Mouse (Mus musculus) cerebellum, adult 2 months (tissue): ENCODE data around the gene Prkcq. TPM values are rescaled to one million over a fixed set of nuclear protein-coding genes. Genes with fewer than 3 reads are reported as not detected.

ENCODE experiments used
- DNase-seq, 2 experiments: peaks; one replicate each; pipeline ENCODE4 v3.0.0; 2021
- H3K27ac ChIP-seq: fragments of 200-500 bp; 2 replicates; pipeline ENCODE4 v1.5.1; 2012; ENCODE audit warnings: low read length, control low read depth, inconsistent platforms; ENCODE audit not compliant: insufficient read depth
- H3K27me3 ChIP-seq: fragments of 200-500 bp; 2 replicates; pipeline ENCODE4 v1.6.1; 2012; ENCODE audit warnings: inconsistent platforms, mild to moderate bottlenecking, low read length, moderate library complexity; ENCODE audit not compliant: control insufficient read depth, insufficient read depth
- H3K4me1 ChIP-seq: fragments of 200-500 bp; 2 replicates; pipeline ENCODE4 v1.6.1; 2011; ENCODE audit warnings: low read length; ENCODE audit not compliant: control insufficient read depth, insufficient read depth
- H3K4me3 ChIP-seq: fragments of 200-500 bp; replicated peaks from 2 replicates; pipeline ENCODE3; 2011; ENCODE audit warnings: mild to moderate bottlenecking, low read depth, low read length, control low read depth; ENCODE audit not compliant: insufficient read depth
- CTCF ChIP-seq: fragments of 200-500 bp; IDR thresholded peaks from 2 replicates; pipeline ENCODE4 v1.5.1; 2011; ENCODE audit warnings: low read depth, mild to moderate bottlenecking, control low read depth, low read length, moderate library complexity, borderline replicate concordance; ENCODE audit not compliant: insufficient read depth
- POLR2A ChIP-seq: fragments of 200-500 bp; IDR thresholded peaks from 2 replicates; pipeline ENCODE4 v1.6.1; 2011; ENCODE audit warnings: low read length, control low read depth, borderline replicate concordance; ENCODE audit not compliant: insufficient read depth
- WGBS: fragments of 180-500 bp; shearing (Covaris S2); methylation state at CpG from one replicate; pipeline ENCODE4 v1.1.7; 2018; 5-methylcytosine and 5-hydroxymethylcytosine counted together
- polyA plus RNA-seq: library from polyadenylated mRNA; depleted of rRNA; stranded (reverse); fragments of >200 nt; gene quantifications from 2 replicates; pipeline ENCODE4 v1.2.3, GENCODE M21; 2012

Prkcq gene
- polyA plus RNA-seq, 1 experiment: 10.0 TPM

DNA sequence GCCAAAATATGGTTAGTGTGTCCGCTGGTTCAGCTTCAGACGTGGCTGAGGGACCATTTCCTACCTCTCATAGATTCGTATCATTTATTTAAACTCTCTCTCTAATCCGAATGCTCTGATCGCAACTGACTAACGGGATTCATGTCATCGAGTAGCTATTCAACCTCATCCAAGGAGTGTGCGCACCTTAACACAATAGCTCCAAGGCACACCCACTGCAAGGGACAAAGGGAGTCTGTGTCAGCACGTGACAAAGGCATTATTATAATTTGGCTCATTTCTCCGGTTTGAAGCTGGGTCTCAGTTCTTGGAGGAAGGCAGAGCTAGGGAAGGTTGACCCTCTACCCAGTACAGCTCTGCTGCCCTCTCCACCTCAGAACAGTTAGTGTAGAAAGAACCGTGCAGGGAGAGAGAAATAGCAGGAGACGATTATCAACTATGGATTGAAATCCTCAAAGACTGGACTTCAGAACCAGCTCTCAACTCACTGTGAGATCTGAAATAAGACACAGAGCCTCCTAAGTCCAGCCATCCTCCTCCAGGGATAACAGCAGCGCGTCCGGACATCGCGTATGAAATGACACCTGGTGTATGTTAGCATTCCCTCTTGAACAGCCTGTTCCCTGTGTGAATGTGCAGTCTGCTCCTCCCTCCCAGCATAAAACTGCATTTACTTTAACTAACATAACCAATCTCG lies 116.1 kb downstream of the Prkcq start:
- Histone ChIP-seq H3K27ac (no peak overlapping the region), H3K4me3 (no peak overlapping the region), H3K4me1 (no peaks in the 10 kb centered on the region), H3K27me3 (no peaks in the 10 kb centered on the region)
- WGBS: 69% methylated on average over 18 of the region's 18 CpGs
- TF ChIP-seq POLR2A: no peak
- TF ChIP-seq CTCF: no peak
- no peak for DNase-seq

DNA sequence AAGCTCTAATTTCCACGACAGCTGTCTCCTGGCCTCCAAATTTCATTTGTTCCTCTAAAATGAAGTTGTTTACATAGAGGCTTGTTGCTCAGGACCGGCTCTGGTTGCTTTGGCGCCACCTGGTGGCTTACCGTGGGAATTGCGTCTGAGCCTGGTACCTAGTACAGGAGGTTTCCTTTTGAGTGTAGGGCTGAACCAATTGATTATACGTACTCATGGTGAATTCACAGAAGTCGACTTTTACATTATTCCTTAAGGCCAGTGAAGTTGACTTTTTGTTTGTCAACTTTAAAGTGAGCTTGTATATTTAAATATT lies 116.6 kb downstream of the Prkcq start:
- peak; percentile 68 to 75 for DNase-seq
- Histone ChIP-seq H3K27me3 (no peaks in the 10 kb centered on the region), H3K27ac (no peak overlapping the region), H3K4me1 (no peaks in the 10 kb centered on the region), H3K4me3 (no peak overlapping the region)
- TF ChIP-seq POLR2A: no peak
- peak; percentile 87 for TF ChIP-seq CTCF
- WGBS: 3% methylated on average over 7 of the region's 7 CpGs

DNA sequence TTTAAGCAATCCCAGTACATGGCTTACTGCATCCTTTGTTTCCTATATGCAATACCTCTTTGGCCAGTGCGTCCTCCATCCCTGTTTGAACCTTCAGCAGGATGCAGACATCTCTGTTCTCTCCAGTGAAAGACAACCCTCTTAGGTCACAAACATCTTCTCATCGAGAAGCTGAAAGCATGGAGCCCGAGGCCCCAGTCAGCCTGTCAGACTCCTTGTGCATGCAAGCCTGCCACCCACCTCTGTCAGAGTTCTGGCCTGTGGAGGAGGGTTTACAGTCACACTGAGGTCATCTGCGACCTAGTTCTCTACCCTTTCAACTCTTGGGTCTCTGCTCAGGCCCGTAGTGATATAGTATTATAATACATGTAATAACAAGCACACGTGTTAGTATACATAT lies 119.0 kb downstream of the Prkcq start:
- no peak overlapping the region for H3K27ac ChIP-seq
- TF ChIP-seq POLR2A: no peak
- H3K4me3 ChIP-seq: no peak overlapping the region
- no peaks in the 10 kb centered on the region for H3K4me1 ChIP-seq
- no peaks in the 10 kb centered on the region for H3K27me3 ChIP-seq
- DNase-seq: no peak
- 87% methylated on average over 6 of the region's 6 CpGs for WGBS

GRCm38 (mm10) chr2:11291570-11292405 lies 119.9 kb downstream of the Prkcq start:
- H3K27me3 ChIP-seq: no peaks in the 10 kb centered on the region
- H3K27ac ChIP-seq: no peak overlapping the region
- no peak overlapping the region for H3K4me3 ChIP-seq
- no peak for DNase-seq
- 57% methylated on average over 9 of the region's 9 CpGs for WGBS
- TF ChIP-seq CTCF (no peak), POLR2A (no peak)
- H3K4me1 ChIP-seq: no peaks in the 10 kb centered on the region

DNA sequence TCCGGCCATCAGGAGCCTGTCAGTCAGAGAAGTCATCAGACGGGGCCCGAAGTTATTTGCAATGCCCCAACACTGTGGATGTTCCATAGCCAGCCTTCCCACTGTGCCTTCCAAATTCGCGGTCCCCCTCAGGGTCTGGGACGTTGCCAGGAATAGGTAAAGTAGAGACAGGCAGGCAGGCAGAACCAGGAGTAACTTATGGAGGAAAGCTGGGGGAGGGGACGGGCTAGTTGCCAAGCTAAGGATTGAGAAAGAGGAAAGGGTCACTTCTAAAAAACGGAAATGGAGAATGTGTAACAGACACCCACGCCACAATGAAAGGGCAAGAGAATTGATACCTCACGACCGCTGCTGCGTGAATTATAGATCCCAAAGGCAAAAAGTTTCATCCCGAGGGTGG lies 121.2 kb downstream of the Prkcq start:
- Histone ChIP-seq H3K4me1 (no peaks in the 10 kb centered on the region), H3K4me3 (no peak overlapping the region), H3K27me3 (no peaks in the 10 kb centered on the region), H3K27ac (no peak overlapping the region)
- no peak for DNase-seq
- no peak for TF ChIP-seq POLR2A
- TF ChIP-seq CTCF: no peak
- 77% methylated on average over 13 of the region's 13 CpGs for WGBS

DNA sequence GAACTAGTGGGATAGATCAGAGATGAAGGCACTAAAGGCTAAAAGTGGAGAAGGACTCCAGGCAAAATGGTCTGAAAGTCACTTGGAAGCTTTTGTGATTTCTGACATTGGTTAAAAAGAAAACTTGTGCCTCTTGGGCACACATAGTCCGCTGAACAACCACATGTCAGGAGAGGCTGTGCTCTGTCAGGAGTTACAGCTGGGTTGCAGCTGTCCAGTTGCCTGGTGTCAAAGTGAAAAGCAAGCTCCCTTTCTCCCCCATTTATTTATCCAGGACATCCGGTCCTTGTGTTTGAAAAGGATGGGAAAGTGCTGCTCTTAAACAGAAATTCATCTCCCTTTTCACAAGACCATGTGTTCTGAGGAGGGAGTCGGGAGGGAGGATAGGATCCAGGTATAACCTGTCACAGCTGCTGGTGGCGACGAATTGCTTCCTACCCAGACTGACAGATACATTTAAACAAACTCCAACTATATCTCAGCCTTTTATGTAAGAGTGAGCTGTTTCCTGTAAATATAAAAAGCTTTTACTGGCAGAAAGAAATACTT lies 122.8 kb downstream of the Prkcq start:
- Histone ChIP-seq H3K27ac (no peak overlapping the region), H3K27me3 (no peaks in the 10 kb centered on the region), H3K4me3 (no peak overlapping the region), H3K4me1 (no peaks in the 10 kb centered on the region)
- no peak for TF ChIP-seq CTCF
- TF ChIP-seq POLR2A: no peak
- WGBS: 85% methylated on average over 5 of the region's 5 CpGs
- no peak for DNase-seq

DNA sequence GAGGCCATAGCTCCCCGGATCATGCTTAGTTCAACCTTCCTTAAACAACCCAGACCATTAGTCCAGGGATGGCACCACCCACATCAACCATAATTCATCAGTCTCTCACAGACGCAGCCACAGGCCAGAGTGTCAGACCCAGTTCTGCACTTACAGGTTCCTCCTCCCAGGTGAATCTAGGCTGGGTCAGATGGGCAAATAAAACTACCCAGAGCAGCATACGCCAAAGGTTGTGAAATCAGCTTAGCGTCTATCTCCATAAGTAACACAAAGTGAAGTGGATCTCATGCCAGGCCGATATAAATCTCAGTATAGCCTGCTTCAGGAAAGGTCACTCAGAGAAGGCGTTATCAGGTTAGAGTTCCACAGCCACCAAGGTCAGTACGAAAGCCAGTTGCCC lies 126.9 kb downstream of the Prkcq start:
- 97% methylated on average over 7 of the region's 7 CpGs for WGBS
- Histone ChIP-seq H3K27me3 (no peaks in the 10 kb centered on the region), H3K27ac (no peak overlapping the region), H3K4me3 (no peak overlapping the region), H3K4me1 (no peaks in the 10 kb centered on the region)
- DNase-seq: no peak
- TF ChIP-seq CTCF: no peak

- no peaks in the 10 kb centered on the region for H3K4me1 ChIP-seq
- WGBS: 4% methylated on average over 1 of the region's 1 CpGs
- no peak overlapping the region for H3K27ac ChIP-seq
- no peak for DNase-seq
- no peaks in the 10 kb centered on the region for H3K27me3 ChIP-seq
- H3K4me3 ChIP-seq: no peak overlapping the region
- TF ChIP-seq CTCF (no peak), POLR2A (no peak)
Observed at GRCm38 (mm10) chr2:11299366-11299765, 127.5 kb downstream of the Prkcq start.
